In genomic region chr14:17522696-17523095, GRCm38 (mm10) we compare ENCODE assay signal across 15 mouse cellular contexts.
DNase-seq lines count a peak whose midpoint lies in the region.
"Had no signal": no experiment of that assay in that cellular context is flagged by ENCODE, and none has a peak within 500 bp of the region (broad histone marks: within the 10 kb centered on the region; RNA-seq: fewer than 3 reads in every experiment).

No protein-coding gene starts in this region.

- peak; percentile 4 for DNase-seq in gastrocnemius, postnatal 14 days
- DNase-seq in gastrocnemius, postnatal 10 days = no peak
- DNase-seq in layer of hippocampus, adult 9-11 months = peak; percentile 7
- no peak for DNase-seq in layer of hippocampus, postnatal 36 days
- peak; percentile 37 for DNase-seq in Muller cell, postnatal 12 days (ENCODE audit: inconsistent ontology term)
- DNase-seq in fibroblast of lung, adult 2 months (ENCODE audit: low read depth) = peak; percentile 61
- no peak for DNase-seq in thymus, postnatal 25 days
- DNase-seq in spleen, postnatal 36 days (ENCODE audit: low spot score in 2 of 2) = no peak
- DNase-seq: adrenal gland, adult 2 months; B cell, adult 2 months; cerebellum, adult 18-20 months; cerebellum, postnatal 25 days; kidney, adult 2 months; liver; thymus, adult 2 months had no signal

- intact Hi-C loops in gastrocnemius, postnatal 14 days (cut with DNase I; ENCODE audit: low total_unique reads) = no loop called here

Comparison
In these comparisons a context has a peak if more than half of its experiments do, and no peak if none do; other contexts are left out.
1. DNase-seq: peak in gastrocnemius, postnatal 14 days (single experiment), layer of hippocampus, adult 9-11 months (single experiment), Muller cell, postnatal 12 days (single experiment) and fibroblast of lung, adult 2 months (single experiment); none in gastrocnemius, postnatal 10 days (single experiment), layer of hippocampus, postnatal 36 days (0 of 2), thymus, postnatal 25 days (single experiment) and spleen, postnatal 36 days (0 of 2).